Mouse (Mus musculus): ENCODE results near the gene Slc29a1. TPM values are rescaled to one million over a fixed set of nuclear protein-coding genes. Genes with fewer than 3 reads are reported as not detected.

Slc29a1 gene
- polyA plus RNA-seq, 1 experiment from 2014 or later, result 84.7 TPM

- H3K9me3 ChIP-seq (ENCODE audit: control insufficient read depth, low read length), result no peaks in the 10 kb centered on the region
- H3K27me3 ChIP-seq (ENCODE audit: control insufficient read depth, insufficient read depth, low read length), result peaks cover 53% of the 10 kb centered on the region
- peaks cover 6 to 25% of the 10 kb centered on the region in 2 experiments for H3K4me1 ChIP-seq (ENCODE audit: control insufficient read depth in 2 of 2, insufficient read depth in 2 of 2, low read length in 2 of 2)
- no peak for ATAC-seq (ENCODE audit: insufficient number of reproducible peaks, insufficient read depth, low FRiP score, low read depth)
- no peak overlapping the region for H3K4me2 ChIP-seq (ENCODE audit: low read length)
- H3K4me3 ChIP-seq (ENCODE audit: control insufficient read depth in 1 of 2, insufficient read depth in 1 of 2, low read depth in 1 of 2, low read length in 2 of 2), result no peak overlapping the region
- WGBS, result 64% methylated on average over 7 of the region's 7 CpGs
- H3K27ac ChIP-seq (replicated peaks in 1 of 2; ENCODE audit: control insufficient read depth in 1 of 2, insufficient read depth in 1 of 2, low read depth in 2 of 2, low read length in 2 of 2), result no peak overlapping the region
- no peak overlapping the region for H3K9ac ChIP-seq (ENCODE audit: low read length)
- no peaks in the 10 kb centered on the region for H3K36me3 ChIP-seq (ENCODE audit: control insufficient read depth, insufficient read depth, low read length)
Measured at GRCm38 (mm10) chr17:45551249-45551796, 48.1 kb downstream of the Slc29a1 start.

DNA sequence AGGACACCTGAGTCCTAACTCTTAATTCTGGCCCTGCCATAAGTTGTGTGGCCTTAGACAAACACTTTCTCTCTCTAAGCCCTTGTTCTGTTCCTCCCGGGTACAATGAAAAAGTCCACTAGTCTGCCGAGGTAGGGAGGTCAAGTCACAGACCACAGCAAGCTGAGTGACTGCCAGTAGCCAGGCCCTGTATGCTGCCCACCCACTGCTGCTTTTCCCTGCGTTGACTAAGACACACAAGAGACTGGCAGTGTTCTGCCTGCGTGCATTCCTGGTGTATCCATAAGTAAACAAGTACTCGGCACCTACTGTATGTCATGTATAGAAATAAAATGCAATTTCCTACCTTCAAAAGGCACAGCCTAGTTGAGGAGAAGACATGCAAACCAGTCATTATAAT lies 49.2 kb downstream of the Slc29a1 start:
- no peak overlapping the region; the same call in 1 of the 2 replicates for H3K9ac ChIP-seq (ENCODE audit: low read length)
- H3K4me2 ChIP-seq (ENCODE audit: low read length), result peak overlapping the region; percentile 98
- H3K27me3 ChIP-seq (ENCODE audit: control insufficient read depth, insufficient read depth, low read length), result peaks cover 64% of the 10 kb centered on the region
- no peaks in the 10 kb centered on the region for H3K9me3 ChIP-seq (ENCODE audit: control insufficient read depth, low read length)
- H3K4me3 ChIP-seq (ENCODE audit: control insufficient read depth in 1 of 2, insufficient read depth in 1 of 2, low read depth in 1 of 2, low read length in 2 of 2), result 0 out of 4 replicates have a peak overlapping the region, but pooled peaks of 1 of the 2 experiments have one; percentile 66
- H3K27ac ChIP-seq (replicated peaks in 1 of 2; ENCODE audit: control insufficient read depth in 1 of 2, insufficient read depth in 1 of 2, low read depth in 2 of 2, low read length in 2 of 2), result no peak overlapping the region
- WGBS, result 36% methylated on average over 5 of the region's 5 CpGs
- no peaks in the 10 kb centered on the region for H3K36me3 ChIP-seq (ENCODE audit: control insufficient read depth, insufficient read depth, low read length)
- ATAC-seq (ENCODE audit: insufficient number of reproducible peaks, insufficient read depth, low FRiP score, low read depth), result no peak
- H3K4me1 ChIP-seq (ENCODE audit: control insufficient read depth in 2 of 2, insufficient read depth in 2 of 2, low read length in 2 of 2), result peaks cover 3 to 26% of the 10 kb centered on the region in 2 experiments

DNA sequence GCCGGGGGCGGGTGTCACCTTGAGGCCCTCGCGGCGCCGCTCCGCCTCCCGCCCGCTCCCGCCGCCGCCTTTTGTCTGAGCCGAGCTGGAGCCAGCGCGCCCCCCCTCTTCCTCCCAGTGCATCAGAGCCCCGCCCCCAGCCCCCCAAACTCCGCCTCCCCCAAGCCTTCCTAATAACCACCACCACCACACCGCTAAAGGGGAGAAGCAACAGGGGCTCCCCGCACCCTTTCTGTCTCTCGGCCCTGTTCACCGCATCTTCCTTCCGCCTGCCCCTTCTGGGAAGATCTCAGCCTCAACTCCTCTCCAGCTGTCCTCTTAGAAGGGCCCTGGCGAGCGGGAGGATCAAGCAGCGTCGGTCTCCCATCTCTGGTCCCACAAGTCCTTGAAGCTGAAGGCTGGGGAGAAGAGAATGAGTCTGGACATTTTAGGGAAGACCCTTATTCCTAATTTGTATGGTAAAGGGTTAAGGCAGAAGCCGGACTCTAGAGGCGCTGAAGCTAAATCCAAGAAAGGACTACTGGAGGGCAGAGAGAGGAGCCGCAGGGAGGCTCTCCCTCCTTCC lies 49.7 kb downstream of the Slc29a1 start, which contains the start of gene Tmem151b:
Gene Tmem151b, minus strand, starts transcription at position 61 of the 565 bp plus-strand sequence.
- H3K4me1 ChIP-seq (ENCODE audit: control insufficient read depth in 2 of 2, insufficient read depth in 2 of 2, low read length in 2 of 2), result peaks cover 3 to 27% of the 10 kb centered on the region in 2 experiments
- H3K9ac ChIP-seq (ENCODE audit: low read length), result peak within 1 kb of the TSS; percentile 76
- H3K36me3 ChIP-seq (ENCODE audit: control insufficient read depth, insufficient read depth, low read length), result no peaks in the 10 kb centered on the region
- H3K4me2 ChIP-seq (ENCODE audit: low read length), result peak within 1 kb of the TSS; percentile 98
- no peaks in the 10 kb centered on the region for H3K9me3 ChIP-seq (ENCODE audit: control insufficient read depth, low read length)
- no peak for ATAC-seq (ENCODE audit: insufficient number of reproducible peaks, insufficient read depth, low FRiP score, low read depth)
- H3K27ac ChIP-seq (replicated peaks in 1 of 2; ENCODE audit: control insufficient read depth in 1 of 2, insufficient read depth in 1 of 2, low read depth in 2 of 2, low read length in 2 of 2), result no peak within 1 kb of the TSS
- under 1% methylated on average over 16 of the region's 29 CpGs for WGBS
- peaks cover 70% of the 10 kb centered on the region for H3K27me3 ChIP-seq (ENCODE audit: control insufficient read depth, insufficient read depth, low read length)
- peak within 1 kb of the TSS; percentile 50 to 66 for H3K4me3 ChIP-seq (ENCODE audit: control insufficient read depth in 1 of 2, insufficient read depth in 1 of 2, low read depth in 1 of 2, low read length in 2 of 2)

DNA sequence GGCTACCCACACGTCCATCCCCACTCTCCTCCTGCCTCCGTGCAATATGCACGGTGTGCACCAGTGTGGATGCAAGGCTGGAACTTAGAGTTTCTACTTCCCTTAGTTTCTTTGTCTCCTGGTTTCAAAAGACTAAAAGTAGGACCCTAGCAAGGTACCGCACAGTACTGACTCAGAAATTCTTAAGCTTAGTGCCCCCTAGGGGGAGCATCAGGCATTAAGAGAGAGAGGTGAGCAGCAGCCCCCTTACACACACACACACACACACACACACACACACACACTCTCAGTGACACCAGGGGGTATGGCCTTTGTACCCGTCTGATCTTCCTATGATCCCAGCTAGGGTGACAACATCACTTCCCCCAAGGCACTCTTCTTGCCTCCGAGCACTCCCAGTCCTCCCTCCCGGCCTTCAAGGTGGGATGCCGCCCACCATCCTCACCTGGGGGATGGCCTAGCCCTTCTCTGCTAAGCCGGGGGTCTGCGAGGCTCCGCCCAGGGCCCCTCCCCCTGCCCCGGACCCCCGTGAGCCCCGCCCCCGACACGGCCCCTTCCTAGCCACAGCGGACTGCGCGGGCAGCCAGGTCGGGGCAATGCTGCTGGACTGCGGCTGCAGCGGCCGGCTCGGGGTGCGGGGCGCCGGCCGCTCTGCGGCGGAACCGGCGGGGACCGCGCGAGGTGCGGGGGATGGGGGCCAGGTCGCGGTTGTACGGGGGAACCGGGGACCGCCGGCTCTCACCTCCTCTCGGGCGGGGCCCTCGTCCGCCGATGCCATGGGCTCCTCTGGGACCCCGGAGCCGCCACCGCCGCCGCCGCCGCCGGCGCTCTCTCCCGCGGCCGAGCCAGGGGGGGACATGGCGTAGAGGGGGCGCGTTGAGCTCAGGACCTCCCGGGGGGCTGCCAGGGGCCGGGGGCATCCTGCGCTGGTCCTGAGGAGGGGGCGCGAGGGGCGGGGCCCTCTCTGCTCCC lies 50.6 kb downstream of the Slc29a1 start:
- Histone ChIP-seq H3K9me3 (ENCODE audit: control insufficient read depth, low read length) (no peaks in the 10 kb centered on the region), H3K36me3 (ENCODE audit: control insufficient read depth, insufficient read depth, low read length) (no peaks in the 10 kb centered on the region), H3K4me3 (ENCODE audit: control insufficient read depth in 1 of 2, insufficient read depth in 1 of 2, low read depth in 1 of 2, low read length in 2 of 2) (peak overlapping the region; percentile 50 to 66), H3K9ac (ENCODE audit: low read length) (peak overlapping the region; percentile 76), H3K27ac (replicated peaks in 1 of 2; ENCODE audit: control insufficient read depth in 1 of 2, insufficient read depth in 1 of 2, low read depth in 2 of 2, low read length in 2 of 2) (no peak overlapping the region), H3K4me1 (ENCODE audit: control insufficient read depth in 2 of 2, insufficient read depth in 2 of 2, low read length in 2 of 2) (peaks cover 3 to 30% of the 10 kb centered on the region in 2 experiments), H3K4me2 (ENCODE audit: low read length) (peak overlapping the region; percentile 98), H3K27me3 (ENCODE audit: control insufficient read depth, insufficient read depth, low read length) (peaks cover 73% of the 10 kb centered on the region)
- WGBS, result 3% methylated on average over 55 of the region's 68 CpGs
- ATAC-seq (ENCODE audit: insufficient number of reproducible peaks, insufficient read depth, low FRiP score, low read depth), result no peak

DNA sequence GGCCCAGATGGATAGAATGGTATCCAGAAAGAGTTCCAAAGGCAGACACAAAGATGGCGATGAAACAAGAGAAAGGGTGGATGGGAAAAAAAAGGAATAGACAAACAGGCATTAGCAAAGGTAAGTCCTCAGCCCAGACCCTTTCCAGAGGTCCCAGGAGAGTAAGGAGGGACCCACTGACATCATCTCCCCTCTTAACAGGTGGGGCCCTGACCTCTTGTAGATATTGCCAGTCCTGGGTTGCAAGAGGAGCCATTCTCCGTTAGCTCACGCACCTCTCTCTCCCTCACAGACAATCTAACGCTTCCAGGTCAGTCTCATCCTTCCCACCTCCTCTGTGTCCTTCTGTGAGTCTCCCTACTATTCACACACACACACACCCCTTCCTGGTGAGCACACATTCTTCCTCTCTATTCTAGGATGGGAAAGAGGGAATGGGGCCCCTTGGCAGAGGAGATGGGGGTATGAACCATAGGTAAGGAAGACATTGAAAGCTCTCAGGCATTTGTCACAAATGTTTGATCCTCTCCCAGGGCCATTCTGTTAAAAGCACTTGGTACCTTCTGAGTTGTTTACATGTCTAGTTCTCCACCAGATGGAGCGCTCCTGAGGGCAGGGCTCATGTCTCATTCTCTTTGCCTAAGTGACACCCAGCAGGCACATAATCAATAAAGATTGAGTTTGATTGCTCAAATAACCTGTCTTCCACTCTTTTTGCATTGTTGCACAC lies 51.8 kb downstream of the Slc29a1 start:
- no peak overlapping the region for H3K9ac ChIP-seq (ENCODE audit: low read length)
- H3K4me1 ChIP-seq (ENCODE audit: control insufficient read depth in 2 of 2, insufficient read depth in 2 of 2, low read length in 2 of 2), result peaks cover 3 to 31% of the 10 kb centered on the region in 2 experiments
- 64% methylated on average over 5 of the region's 5 CpGs for WGBS
- no peak overlapping the region for H3K4me2 ChIP-seq (ENCODE audit: low read length)
- H3K9me3 ChIP-seq (ENCODE audit: control insufficient read depth, low read length), result no peaks in the 10 kb centered on the region
- no peak overlapping the region for H3K4me3 ChIP-seq (ENCODE audit: control insufficient read depth in 1 of 2, insufficient read depth in 1 of 2, low read depth in 1 of 2, low read length in 2 of 2)
- no peak overlapping the region for H3K27ac ChIP-seq (replicated peaks in 1 of 2; ENCODE audit: control insufficient read depth in 1 of 2, insufficient read depth in 1 of 2, low read depth in 2 of 2, low read length in 2 of 2)
- ATAC-seq (ENCODE audit: insufficient number of reproducible peaks, insufficient read depth, low FRiP score, low read depth), result no peak
- peaks cover 80% of the 10 kb centered on the region for H3K27me3 ChIP-seq (ENCODE audit: control insufficient read depth, insufficient read depth, low read length)
- no peaks in the 10 kb centered on the region for H3K36me3 ChIP-seq (ENCODE audit: control insufficient read depth, insufficient read depth, low read length)

DNA sequence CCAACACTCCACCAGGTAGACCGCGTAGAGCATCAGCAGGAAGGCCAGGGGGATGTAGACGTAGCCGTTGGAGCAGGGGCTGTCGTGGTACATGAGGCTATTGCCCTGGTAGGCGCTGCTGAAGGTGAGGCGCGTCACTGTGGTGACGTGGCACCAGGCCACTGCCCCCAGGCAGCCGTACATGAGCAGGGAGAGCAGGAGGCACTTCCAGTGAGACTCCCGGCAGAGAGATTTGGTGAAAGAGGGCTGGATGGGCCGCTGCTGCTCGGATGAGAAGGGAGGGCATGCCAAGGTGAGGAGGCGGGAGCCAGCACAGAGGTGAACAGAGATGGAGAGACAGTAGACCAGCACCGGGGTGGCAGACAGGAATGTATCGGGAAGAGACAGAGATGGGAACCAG lies 52.5 kb downstream of the Slc29a1 start:
- Histone ChIP-seq H3K9me3 (ENCODE audit: control insufficient read depth, low read length) (no peaks in the 10 kb centered on the region), H3K36me3 (ENCODE audit: control insufficient read depth, insufficient read depth, low read length) (no peaks in the 10 kb centered on the region), H3K27ac (replicated peaks in 1 of 2; ENCODE audit: control insufficient read depth in 1 of 2, insufficient read depth in 1 of 2, low read depth in 2 of 2, low read length in 2 of 2) (no peak overlapping the region), H3K4me2 (ENCODE audit: low read length) (no peak overlapping the region), H3K4me1 (ENCODE audit: control insufficient read depth in 2 of 2, insufficient read depth in 2 of 2, low read length in 2 of 2) (peaks cover 2 to 30% of the 10 kb centered on the region in 2 experiments), H3K4me3 (ENCODE audit: control insufficient read depth in 1 of 2, insufficient read depth in 1 of 2, low read depth in 1 of 2, low read length in 2 of 2) (no peak overlapping the region), H3K27me3 (ENCODE audit: control insufficient read depth, insufficient read depth, low read length) (peaks cover 87% of the 10 kb centered on the region), H3K9ac (ENCODE audit: low read length) (no peak overlapping the region)
- WGBS, result 64% methylated on average over 16 of the region's 16 CpGs
- no peak for ATAC-seq (ENCODE audit: insufficient number of reproducible peaks, insufficient read depth, low FRiP score, low read depth)
